Mouse (Mus musculus): Measurements from ENCODE around the gene Chn1. TPM values are rescaled to one million over a fixed set of nuclear protein-coding genes. Genes with fewer than 3 reads are reported as not detected.

Gene Chn1
- total and polyA plus RNA-seq, 3 experiments = 4.2 to 17.0 (median 9.9) TPM

DNA sequence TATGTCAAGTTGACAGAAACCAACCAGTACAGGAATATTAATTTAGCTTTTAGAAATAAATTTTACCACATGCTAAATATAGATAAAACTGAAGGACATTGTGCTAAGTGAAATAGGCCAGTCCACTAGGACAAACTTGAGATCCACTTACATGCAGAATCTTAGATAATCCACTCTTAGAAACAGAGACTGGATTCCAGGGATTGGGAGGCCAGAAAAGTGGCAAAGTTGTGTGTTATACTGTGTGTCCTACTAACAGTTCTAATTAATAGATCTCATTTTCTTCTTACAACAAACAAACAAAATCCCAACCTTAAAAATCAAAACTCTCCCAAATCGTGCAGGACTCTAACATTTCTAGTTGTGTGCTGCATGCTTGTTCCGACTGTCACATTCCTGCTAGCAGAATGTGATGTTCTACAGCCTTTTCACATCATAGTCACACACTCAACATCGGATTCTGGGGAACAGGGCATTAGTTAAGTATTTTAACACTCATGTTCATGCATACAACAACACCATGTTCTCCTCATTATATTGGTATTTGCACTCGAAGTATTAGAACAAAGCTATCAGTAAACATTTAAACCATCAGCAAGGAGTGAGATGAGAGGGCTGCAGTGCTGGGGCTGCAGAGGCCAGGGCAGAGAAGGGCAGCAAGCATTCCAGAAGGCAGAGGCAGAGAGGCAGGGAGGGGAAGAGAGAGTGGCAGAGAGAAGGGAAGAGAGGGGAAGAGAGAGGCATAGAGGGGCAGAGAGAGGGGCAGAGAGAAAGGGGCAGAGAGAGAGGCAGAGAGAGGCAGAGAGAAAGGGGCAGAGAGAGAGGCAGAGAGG is 120.9 kb downstream of the Chn1 start:
- H3K36me3 ChIP-seq (replicated peaks in 1 of 2; ENCODE audit: control insufficient read depth in 1 of 2, insufficient read depth in 1 of 2, low read length in 1 of 2) = no peaks in the 10 kb centered on the region
- H3K4me2 ChIP-seq (ENCODE audit: insufficient read depth, low read depth, poor library complexity, severe bottlenecking) = no peak overlapping the region
- H3K79me2 ChIP-seq (replicated peaks; ENCODE audit: control insufficient read depth, extremely low read depth, insufficient read depth, poor library complexity, severe bottlenecking) = no peaks in the 10 kb centered on the region
- dilution Hi-C loops (cut with MboI; ENCODE audit: extremely low pct_ligation_motif_present, extremely low pct_unique_long_range_greater_than_20kb, low sequenced_read_pairs) = no loop called here
- peaks cover 0 to 41% of the 10 kb centered on the region in 2 experiments; a peak in 2 of 4 replicates for H3K4me1 ChIP-seq (ENCODE audit: control insufficient read depth in 1 of 2, insufficient read depth in 2 of 2)
- TF ChIP-seq CHD2 (IDR thresholded peaks at IDR 0.05; ENCODE audit: low read length) = no peak
- no peak for TF ChIP-seq JUND (conservative IDR thresholded peaks at IDR 0.05; ENCODE audit: low read depth, low read length)
- no peak for TF ChIP-seq POLR2A (IDR thresholded peaks at IDR 0.05; ENCODE audit: low read depth, low read length)
- no peak for TF ChIP-seq UBTF (IDR thresholded peaks at IDR 0.05; ENCODE audit: low read depth, low read length)
- no peak for TF ChIP-seq EP300 (IDR thresholded peaks at IDR 0.05; ENCODE audit: low read length)
- TF ChIP-seq ZKSCAN1 (IDR thresholded peaks at IDR 0.05; ENCODE audit: borderline replicate concordance, low read depth, low read length) = no peak
- no peak for TF ChIP-seq RCOR1 (conservative IDR thresholded peaks at IDR 0.05; ENCODE audit: low read depth, low read length)
- TF ChIP-seq TBP (conservative IDR thresholded peaks at IDR 0.05; ENCODE audit: low read depth, low read length) = no peak
- no peak for TF ChIP-seq MAFK (IDR thresholded peaks at IDR 0.05; ENCODE audit: insufficient replicate concordance, low read length)
- TF ChIP-seq ZC3H11A (IDR thresholded peaks at IDR 0.05; ENCODE audit: low read depth, low read length) = no peak
- TF ChIP-seq SMC3 (IDR thresholded peaks at IDR 0.05; ENCODE audit: low read depth, low read length) = no peak
- no peak for TF ChIP-seq MEF2A (IDR thresholded peaks at IDR 0.05; ENCODE audit: borderline replicate concordance, low read depth, low read length)
- TF ChIP-seq USF2 (conservative IDR thresholded peaks at IDR 0.05; ENCODE audit: low read depth, low read length) = no peak
- TF ChIP-seq POLR2AphosphoS2 (IDR thresholded peaks at IDR 0.05; ENCODE audit: low read depth, low read length) = no peak
- no peak for TF ChIP-seq MYC (IDR thresholded peaks at IDR 0.05; ENCODE audit: low read depth, low read length)
- no peak for TF ChIP-seq SIN3A (IDR thresholded peaks at IDR 0.05; ENCODE audit: low read length)
- TF ChIP-seq MAZ (IDR thresholded peaks at IDR 0.05; ENCODE audit: low read depth, low read length) = no peak
- TF ChIP-seq GABPA (IDR thresholded peaks at IDR 0.05; ENCODE audit: insufficient replicate concordance, low read depth, low read length) = no peak
- no peak for TF ChIP-seq CHD1 (IDR thresholded peaks at IDR 0.05; ENCODE audit: low read depth, low read length)
- H3K9me3 ChIP-seq (replicated peaks; ENCODE audit: low read length) = no peaks in the 10 kb centered on the region
- no peak overlapping the region for H3K27ac ChIP-seq (ENCODE audit: insufficient read depth, low read depth)
- in situ Hi-C loops (cut with MboI; ENCODE audit: low pct_ligation_motif_present, low pct_unique_long_range_greater_than_20kb, low sequenced_read_pairs) = no loop called here
- H3K4me3 ChIP-seq (replicated peaks in 1 of 3; ENCODE audit: low read depth in 2 of 3, low read length in 2 of 3, poor library complexity in 1 of 3) = no peak overlapping the region
- H3K27me3 ChIP-seq (replicated peaks) = no peaks in the 10 kb centered on the region
- DNase-seq (ENCODE audit: extremely low read depth) = no peak
- no peak overlapping the region for H3K9ac ChIP-seq (ENCODE audit: insufficient read depth, low read depth)

DNA sequence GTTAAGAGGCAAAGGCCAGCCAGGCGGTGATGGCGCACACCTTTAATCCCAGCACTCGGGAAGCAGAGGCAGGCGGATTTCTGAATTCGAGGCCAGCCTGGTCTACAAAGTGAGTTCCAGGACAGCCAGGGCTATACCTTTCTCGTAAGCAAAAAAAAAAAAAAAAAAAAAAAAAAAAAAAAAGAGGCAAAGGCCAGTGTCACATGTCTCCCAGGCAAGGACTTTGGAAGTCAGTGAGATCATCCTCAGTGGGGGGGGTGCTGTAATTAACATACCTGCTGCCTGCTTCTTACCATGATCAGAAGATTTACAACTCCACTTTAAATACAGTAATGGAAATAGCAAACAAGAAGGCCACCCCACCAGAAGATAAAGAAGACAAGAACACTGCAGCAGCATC is 137.5 kb downstream of the Chn1 start:
- Histone ChIP-seq H3K27ac (ENCODE audit: insufficient read depth, low read depth) (no peak overlapping the region), H3K9me3 (replicated peaks; ENCODE audit: low read length) (no peaks in the 10 kb centered on the region), H3K4me3 (replicated peaks in 1 of 3; ENCODE audit: low read depth in 2 of 3, low read length in 2 of 3, poor library complexity in 1 of 3) (no peak overlapping the region), H3K27me3 (replicated peaks) (no peaks in the 10 kb centered on the region), H3K79me2 (replicated peaks; ENCODE audit: control insufficient read depth, extremely low read depth, insufficient read depth, poor library complexity, severe bottlenecking) (no peaks in the 10 kb centered on the region), H3K4me1 (ENCODE audit: control insufficient read depth in 1 of 2, insufficient read depth in 2 of 2) (no peaks in the 10 kb centered on the region), H3K36me3 (replicated peaks in 1 of 2; ENCODE audit: control insufficient read depth in 1 of 2, insufficient read depth in 1 of 2, low read length in 1 of 2) (no peaks in the 10 kb centered on the region), H3K4me2 (ENCODE audit: insufficient read depth, low read depth, poor library complexity, severe bottlenecking) (no peak overlapping the region), H3K9ac (ENCODE audit: insufficient read depth, low read depth) (no peak overlapping the region)
- dilution Hi-C loops (cut with MboI; ENCODE audit: extremely low pct_ligation_motif_present, extremely low pct_unique_long_range_greater_than_20kb, low sequenced_read_pairs) = no loop called here
- in situ Hi-C loops (cut with MboI; ENCODE audit: low pct_ligation_motif_present, low pct_unique_long_range_greater_than_20kb, low sequenced_read_pairs) = no loop called here
- TF ChIP-seq RCOR1 (conservative IDR thresholded peaks at IDR 0.05; ENCODE audit: low read depth, low read length) (no peak), ZNF384 (IDR thresholded peaks at IDR 0.05; ENCODE audit: low read depth, low read length) (0 out of 2 replicates have a peak, but pooled peaks have one; percentile 12)
- DNase-seq (ENCODE audit: extremely low read depth) = no peak
